Mouse (Mus musculus) lung, postnatal 10 days (tissue): Measurements from ENCODE around the gene Atxn7l2.

Experiments
- DNase-seq: peaks from one replicate; pipeline ENCODE4 v3.0.0; 2021

The Atxn7l2 gene

GRCm38 (mm10) chr3:108174672-108175531, 35.8 kb downstream of the Atxn7l2 start:
- DNase-seq: peak; percentile 52

DNA sequence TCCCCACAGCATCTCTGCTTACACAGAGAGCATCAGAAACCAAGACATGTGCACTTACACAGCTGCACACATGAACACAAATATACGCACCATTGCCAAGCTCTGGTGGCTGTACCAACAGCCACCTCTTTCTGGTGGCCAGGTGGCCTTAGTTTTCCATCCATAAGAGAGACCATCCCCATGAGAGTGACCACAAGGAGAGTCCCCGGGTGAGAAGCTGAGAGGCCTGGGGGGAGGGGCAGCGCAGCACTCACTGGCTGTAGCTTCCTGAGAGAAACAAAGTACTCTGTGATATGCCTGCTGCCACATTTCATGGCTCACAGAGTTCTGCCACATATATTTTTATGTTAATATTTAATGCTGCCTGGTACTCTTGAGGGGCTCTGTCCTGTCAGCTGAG, 41.5 kb downstream of the Atxn7l2 start:
- no peak for DNase-seq

DNA sequence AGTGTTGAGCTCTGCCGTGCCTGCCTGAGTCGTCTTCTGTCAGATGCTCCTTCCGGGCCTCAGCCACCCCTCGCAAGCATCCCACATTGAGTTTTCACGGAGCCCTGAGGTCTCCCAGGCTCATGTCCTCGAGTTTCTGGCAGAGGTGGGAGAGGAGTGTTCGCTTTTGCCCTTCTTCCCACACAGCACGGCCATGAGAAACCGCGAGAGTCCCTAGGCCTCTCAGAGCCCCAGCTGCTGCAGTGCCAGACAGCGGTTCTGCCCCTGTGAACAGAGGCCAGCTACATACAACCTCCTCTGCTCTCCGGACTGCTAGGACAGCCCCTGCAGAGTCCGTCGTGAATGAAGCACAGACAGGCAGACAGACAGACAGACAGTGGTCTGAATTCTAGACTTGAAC, 43.2 kb downstream of the Atxn7l2 start:
- DNase-seq: no peak

GRCm38 (mm10) chr3:108166486-108167211, 44.1 kb downstream of the Atxn7l2 start:
- DNase-seq: peak; percentile 81

- DNase-seq: no peak
Measured at GRCm38 (mm10) chr3:108165532-108166315, 45.0 kb downstream of the Atxn7l2 start.

DNA sequence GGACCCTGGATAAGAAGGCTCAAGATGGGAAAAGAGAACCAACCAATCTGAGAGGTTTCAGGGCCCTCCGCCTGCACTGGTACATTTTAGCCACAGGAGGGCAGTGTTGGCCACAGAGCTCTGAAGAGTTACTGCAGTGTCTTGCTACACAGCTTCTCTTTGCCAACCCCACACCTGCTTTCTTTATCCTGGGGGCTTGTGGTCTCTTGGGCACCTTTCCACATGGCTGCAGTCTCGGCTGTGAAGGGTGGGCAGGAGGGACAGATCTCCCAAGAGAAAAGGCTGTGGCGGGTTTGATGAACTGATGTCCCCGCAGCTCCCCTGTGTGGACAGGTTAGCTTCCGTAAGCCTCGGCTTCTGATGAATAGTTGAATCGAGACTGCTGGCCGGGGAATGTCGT, 45.9 kb downstream of the Atxn7l2 start:
- DNase-seq: peak; percentile 86

DNA sequence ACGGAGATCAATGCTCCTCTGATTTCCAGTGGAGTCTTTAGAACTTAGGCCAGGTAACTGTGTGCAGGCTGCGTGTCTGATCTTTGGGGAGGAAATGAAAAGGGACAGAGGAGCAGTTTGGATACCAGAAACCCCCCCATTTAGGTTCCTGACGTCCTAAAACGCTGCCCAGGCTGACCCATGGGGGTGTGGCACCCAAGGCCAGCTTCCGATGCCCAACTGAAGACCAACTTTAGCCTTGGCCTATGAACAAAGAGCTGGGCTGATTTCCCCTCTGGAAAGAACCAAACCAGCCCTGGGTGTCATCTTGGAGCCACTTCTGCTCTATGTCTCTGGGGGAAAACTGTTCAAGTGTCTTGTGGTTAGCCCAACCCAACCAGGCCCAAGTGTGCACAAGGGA, 46.6 kb downstream of the Atxn7l2 start:
- DNase-seq: no peak

DNA sequence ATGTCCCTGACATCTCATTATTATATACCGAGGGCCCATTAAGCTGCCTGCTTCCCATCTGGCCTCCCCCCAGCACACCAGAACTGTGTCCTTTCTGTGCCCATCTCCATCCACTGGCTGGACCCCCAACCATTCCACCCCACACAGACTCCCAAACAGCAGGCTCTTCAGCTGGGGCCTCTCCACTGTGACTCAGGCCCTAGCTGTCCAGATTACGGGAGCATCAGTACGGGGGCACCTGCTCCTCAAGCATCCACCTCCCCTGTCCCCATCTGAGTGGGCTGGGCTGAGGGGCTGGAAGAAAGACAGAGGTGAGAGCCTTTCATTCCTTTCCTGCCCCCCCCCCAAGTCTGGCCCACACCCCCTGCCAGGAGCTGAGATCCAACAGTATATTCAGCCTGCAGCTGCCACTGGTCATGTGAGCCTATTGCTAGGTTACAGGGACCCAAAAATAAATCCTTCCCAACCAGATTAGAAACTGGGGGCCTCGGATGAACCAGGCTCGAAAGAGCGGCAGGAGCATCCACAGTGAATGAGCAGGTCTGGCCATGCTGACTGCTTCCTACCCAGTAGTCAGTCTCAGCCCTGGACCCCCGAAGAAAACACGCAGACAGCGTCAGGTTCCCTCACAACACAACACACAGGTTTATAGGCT, 52.2 kb downstream of the Atxn7l2 start:
- no peak for DNase-seq

- DNase-seq: no peak
Measured at GRCm38 (mm10) chr3:108154656-108155055, 56.1 kb downstream of the Atxn7l2 start, which contains the start of gene Gpr61. Gpr61 (minus strand) TSS chr3:108154882.

DNA sequence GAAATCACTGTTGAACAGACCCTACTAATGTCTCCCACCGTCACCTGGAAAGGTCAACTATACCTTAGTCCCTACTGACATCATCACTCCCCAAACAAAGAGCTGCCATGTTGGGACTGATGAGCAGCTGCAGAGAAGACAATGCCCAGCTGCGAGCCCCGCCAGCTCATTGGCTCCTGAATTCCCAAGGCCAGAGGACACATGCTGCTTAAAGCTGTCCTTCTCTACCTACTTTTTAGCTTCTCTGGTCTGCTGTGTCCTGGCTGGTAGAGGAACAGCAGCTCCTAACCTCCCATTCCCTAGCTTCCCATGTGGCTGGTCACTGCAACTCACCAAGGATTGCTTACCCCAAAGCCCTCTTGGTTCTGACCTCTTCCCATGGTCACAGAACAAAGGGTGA, 58.4 kb downstream of the Atxn7l2 start:
- DNase-seq: no peak
